Mouse (Mus musculus): ENCODE measurements around the gene Gm49510.

Gene Gm49510

DNA sequence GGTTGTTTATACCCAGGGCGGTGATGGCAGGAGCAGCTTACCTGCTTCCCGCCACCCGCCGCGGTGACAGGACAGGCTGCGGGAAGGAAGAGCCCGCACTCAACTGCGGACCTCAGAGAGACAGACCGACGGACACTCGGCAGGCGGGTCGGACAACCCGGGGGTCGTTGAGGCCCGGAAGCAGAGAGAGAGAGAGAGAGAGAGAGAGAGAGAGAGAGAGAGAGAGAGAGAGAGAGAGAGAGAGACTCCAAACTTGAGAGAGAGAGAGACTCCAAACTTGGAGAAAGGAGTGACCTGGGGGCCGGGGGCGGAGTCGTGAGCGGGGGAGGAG is at the start of gene Gm49510:
Gene Gm49510, plus strand, starts transcription at position 259 of the 331 bp plus-strand sequence.
- peak in 1 of 2 experiments; percentile 37 for DNase-seq

DNA sequence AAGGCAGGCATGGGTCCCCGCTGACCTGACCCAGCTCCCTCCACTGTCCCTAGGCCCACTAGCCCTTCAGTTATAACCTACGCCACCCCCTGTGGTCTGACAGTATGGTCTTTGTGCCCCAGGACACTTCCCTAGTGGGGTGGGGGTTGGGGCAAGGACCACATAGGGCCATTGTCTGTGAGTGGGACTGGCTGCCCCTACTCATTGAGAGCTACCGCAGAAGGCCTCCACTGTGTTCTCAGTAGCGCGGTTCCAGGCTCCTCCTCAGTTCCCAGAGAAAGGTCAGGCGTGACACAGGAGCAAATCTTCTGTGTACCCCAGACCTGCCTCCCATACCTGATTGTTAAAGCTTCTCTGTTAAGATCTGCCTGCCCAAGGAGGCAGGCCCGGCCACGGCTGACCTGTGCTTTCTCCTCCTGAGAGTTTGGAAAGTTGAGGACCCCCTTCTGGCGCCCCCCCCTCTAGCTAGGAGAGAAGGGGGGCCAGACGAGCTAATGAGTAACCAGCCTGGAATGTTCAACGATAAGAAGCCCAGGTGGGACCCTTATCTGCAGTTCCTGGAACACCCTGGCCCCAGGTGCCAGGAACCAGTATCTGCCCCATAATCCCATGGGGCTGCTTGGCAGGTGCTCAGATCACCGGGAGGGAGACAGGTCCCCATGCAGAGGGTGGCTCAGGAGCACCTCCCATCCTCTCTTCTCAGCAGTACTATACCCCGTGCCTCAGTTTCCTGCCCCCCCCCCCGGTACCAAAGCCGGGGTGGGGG is 49.2 kb upstream of the Gm49510 start:
- no peak for DNase-seq

- no peak for DNase-seq
These were observed 48.5 kb upstream of the Gm49510 start for GRCm38 (mm10) chr15:78850944-78851343.

DNA sequence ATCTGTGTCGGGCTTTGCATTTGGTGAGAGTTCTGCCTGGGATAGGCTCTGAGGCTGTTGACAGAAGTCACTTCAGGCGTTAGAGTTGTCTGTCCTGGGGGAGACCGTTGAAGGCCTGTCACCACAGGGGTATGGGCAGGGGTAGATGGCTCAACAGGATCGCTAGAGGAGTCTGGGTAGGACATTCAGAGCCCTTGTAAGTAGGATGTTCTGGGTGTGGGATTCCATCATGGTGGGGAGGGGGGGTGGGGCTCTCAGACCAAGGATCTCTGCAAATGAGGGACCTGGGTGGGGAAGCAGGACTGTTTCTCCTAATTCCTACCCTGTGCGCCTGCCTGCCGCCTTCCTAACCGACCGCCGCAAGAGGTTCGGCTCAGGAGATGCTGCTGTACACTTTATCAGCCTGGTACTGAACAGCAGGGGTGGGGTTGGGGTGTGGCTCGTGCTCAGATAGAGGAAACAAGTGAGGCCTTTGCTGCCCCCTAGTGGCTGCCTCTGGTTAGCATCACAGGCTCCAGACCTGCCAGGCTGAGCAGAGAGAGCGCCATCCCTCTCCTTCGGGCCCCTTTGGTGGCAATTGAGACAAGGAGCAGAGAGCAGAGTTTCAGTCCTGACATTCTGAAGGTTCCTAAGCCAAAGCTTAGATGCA is 47.8 kb upstream of the Gm49510 start:
- peak; percentile 94 to 97 for DNase-seq

DNA sequence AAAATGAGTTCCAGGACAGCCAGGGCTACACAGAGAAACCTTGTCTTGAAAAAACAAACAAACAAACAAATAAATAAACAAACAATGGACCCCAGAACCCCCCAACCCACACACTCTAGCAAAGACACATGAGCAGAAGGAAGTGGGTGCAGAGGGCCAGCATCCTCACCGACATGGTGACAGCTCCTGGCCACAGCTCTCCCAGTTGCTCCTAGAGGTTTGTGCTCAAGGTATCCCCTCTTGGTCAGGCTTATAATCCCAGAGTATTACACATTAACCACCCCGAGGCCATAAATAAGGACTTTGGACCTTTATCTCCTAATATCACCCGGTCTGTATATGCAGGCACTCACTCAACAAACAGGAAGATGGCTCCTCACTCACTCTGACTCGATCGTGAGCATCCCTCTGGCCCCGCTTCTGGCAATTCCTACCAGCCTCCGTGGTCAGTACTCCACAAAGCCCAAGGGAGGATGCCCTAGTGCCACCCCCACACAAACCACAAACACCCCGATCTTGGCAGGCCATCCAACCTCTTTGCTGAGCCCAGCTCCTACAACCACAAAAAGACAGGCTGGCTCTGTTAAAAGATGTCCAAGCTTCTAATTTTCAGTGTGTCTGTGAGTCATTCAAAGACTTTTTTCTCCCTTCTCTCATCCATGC is 44.0 kb upstream of the Gm49510 start, which contains the start of gene Lgals2:
Gene Lgals2, minus strand, starts transcription at position 227 of the 663 bp plus-strand sequence.
- no peak for DNase-seq

DNA sequence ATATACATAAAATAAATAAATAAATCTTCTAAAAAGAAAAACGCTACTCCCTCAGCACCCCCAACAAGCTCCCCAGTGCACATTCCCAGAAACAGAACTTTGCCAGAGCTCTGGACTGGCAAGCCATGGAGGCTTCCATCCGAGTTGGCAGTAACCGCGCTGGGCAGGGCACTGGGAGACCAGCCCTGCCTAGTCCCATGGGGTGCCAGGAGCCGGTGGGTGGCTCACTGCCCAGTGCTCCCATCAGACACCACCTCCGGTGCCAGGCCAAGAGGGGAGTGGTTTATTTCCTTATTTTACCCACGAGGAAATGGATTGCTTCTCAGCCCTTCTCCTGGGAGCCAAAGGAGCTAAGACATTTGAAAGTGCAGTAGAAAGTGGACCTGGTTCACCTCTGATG is 42.5 kb upstream of the Gm49510 start:
- DNase-seq, result no peak

DNA sequence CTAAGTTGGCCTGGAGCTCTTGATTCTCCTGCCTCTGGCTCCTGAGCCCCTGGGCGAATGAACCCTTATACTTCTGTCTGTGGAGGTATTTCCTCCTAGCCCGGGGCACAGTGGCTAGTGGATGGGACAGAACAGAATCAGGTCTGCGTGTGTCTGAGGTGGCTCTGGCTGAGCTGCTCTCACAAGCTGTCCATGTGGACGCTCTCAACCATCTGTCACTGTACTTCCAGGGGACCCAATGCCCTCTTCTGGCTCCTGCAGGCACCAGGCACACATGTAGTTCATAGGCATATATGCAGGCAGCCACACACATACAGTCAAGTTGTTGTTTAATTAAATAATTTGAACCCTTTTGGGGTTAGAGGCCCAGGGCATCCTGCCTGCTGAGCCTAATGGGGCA is 40.2 kb upstream of the Gm49510 start:
- DNase-seq, result no peak

DNA sequence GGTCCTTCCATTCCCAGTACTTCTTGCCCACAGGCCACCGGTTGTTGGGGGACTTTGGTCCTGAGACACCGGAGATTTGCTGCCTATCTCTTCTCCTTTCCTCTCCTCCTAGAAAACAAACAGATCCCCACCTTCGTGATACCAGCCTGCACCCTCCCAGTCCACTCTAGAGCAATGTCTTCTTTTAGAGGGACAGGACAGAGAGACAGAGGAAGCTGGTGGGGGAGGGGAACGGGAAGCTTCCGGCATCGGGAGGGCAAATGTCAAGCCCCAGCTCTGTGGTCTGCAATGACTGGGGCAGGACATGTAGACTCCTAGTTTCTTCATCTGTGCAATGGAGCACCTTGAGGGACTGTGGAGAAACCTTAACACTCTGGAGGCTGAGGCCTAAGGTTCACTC is 39.8 kb upstream of the Gm49510 start:
- peak in 1 of 2 experiments; percentile 62 for DNase-seq

GRCm38 (mm10) chr15:78862280-78862679 is 37.2 kb upstream of the Gm49510 start:
- no peak for DNase-seq

DNA sequence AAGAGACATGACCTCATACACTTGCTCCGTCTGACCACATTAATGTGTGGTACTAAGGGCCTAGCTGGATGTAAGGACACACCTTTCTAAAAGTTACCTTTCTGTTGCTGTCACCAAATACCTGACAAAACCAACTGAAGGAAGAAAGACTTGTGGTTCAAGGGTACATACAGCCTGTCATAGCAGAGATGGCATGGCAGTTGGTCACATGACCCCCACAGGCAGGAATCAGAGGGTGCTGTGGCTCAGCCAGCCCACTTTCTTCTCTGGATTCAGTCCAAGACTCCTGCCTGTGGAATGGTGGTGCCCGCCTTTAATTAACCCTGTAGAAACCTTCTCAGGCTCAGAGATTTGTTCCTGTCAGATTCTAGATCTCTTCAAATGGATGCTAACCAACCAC is 36.3 kb upstream of the Gm49510 start:
- no peak for DNase-seq

DNA sequence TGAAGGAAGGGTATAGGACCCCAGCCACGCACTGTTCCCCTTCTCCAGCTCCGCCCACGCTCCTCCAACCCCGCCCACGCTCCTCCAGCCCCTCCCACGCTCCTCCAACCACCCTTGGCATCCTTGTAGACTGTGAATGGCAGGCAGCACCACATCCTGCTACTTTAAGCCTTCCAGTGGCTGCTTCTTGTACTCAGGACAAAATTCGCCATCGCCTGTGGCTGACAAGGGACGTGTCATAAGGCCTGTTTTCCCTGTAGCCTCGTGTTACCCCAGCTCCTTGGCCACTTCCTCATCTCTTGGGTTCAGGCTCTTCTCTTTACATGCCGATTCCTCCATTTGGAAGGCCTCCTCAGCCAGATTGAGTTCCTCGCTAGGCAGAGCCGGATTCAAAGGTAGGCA is 35.6 kb upstream of the Gm49510 start:
- DNase-seq, result peak in 1 of 2 experiments; percentile 48

DNA sequence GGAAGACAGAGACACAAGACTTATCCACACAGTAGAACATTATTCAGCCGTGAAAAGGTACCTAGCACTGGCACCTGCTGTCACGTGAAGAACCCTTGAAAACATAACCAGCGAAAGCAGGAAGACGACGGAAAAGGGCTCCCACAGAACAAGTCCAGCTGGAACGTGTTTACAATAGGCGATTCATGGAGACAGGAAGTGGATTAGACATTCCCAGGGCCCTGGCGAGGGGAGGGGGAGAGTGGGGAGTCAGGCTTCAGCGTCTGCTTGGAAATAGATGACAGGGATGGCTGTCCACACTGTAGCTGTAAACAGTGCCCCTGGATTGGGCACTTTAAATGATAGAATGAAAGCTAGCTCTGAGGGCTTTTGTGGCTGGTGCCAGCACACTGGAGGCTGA is 31.1 kb upstream of the Gm49510 start:
- DNase-seq, result peak; percentile 68 to 72

DNA sequence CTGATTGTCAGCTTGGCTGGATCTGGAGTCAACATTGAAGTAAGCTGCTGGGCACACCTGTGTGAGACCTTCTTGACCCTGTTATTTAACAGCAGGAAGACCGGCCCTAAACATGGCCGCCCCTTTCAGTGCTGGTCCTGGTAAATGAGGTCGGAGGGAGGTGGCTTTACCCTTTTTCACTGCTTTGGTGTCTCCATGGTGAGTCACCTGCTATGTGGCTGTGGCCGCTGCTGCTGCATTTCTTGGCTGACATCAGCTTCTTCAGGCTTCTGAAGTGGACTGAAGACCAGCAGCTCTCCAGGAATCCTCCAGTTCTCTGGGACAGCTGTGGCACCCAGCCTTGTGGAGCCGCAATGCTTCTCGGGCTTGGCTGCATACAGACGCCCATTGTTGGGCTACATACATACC is 30.6 kb upstream of the Gm49510 start:
- DNase-seq, result no peak

DNA sequence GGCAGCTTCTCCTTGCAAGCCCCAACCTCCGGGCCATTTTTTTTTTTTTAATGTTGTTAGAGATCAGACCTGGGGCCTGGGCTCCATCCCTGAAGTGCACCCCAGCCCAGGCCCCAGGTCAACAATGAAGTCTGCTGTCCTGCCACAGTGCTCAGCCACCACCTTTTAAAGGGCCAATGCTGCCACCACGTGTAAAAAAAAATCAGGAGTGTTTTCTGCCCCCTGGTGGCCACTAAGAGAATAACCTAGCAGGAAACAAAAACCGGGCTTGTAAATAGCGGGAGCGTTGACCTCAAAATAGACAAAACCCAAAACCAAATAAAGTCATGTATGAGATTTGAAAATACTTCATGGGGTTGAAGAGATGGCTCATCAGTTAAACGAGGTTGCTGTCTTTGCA is 29.7 kb upstream of the Gm49510 start:
- peak; percentile 57 to 75 for DNase-seq

DNA sequence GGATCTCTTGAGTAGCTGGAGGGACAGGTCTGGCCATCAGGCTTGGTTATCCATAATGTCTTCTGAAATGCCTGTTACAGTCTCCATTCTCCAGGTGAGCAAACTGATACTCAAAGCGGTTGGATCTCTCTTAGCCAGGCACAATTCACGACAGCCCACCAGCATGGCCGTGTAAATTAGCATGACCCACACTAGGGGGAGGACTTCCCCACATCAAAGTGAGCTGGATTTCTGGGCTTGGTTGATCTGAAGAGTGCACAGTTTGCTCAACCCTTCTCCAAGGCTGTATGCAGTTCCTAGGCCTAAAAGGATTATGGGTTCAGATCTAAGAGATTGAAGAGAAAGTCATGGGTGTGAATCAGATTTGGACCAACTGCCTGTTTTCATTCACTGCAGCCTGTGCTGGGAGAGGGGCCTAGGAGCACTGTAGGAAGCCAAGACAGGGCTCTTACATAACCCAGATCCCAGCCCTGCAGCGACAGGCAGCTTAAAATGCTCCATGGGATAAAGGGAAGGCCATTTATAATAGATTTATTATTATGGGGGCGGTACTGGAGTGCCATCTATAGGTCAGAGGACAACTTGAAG is 27.4 kb upstream of the Gm49510 start:
- no peak for DNase-seq

DNA sequence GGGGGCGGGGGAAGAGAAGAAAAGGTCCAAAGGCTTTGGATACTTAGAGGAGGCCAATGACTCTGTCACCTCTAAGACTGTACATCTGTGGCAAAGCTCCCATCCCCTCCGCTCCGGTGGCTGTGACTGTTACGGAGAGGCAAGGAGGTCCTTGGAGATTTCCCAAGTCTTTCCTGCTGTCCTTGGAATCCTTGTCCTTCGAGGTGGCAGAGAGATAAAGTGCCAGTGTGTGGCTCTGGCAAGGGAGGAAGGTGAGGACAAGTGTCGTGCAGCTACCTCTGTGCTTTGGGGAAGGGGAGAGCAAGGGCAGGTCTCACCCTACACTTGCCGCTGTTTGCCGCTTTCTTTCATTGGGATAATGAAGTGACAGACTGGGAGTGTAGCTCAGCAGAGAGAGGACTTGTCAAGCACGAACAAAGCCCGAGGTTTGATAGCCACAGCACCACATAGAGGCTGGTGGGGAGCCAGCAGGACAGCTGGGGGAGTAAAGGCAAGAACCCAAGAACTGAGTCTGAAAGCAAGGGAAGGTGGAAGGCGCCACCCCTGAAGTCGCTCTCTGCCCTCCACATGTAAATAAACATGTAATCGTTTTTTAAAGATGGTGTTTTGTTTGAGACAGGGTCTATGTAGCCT is 25.5 kb upstream of the Gm49510 start:
- no peak for DNase-seq

GRCm38 (mm10) chr15:78874989-78875388 is 24.5 kb upstream of the Gm49510 start:
- no peak for DNase-seq

DNA sequence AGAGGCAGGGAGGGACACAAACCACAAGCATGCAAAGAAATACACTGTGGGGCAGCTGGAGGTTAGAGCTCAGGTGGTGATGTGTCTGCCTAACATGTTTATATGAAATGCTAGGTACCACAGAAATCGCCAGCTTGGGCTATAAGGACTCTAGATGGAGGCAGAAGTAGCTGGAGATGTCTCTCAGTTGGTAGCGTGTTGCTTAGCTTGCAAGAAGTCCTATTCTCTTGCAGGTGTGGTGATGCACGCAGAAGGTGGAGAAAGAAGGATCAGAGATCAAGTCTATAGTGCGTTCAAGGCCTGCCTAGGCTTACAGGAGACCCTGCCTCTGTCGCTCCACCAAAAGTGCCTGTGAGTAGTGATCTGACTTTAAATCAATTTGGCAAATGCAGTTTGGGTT is 23.9 kb upstream of the Gm49510 start:
- DNase-seq, result no peak

DNA sequence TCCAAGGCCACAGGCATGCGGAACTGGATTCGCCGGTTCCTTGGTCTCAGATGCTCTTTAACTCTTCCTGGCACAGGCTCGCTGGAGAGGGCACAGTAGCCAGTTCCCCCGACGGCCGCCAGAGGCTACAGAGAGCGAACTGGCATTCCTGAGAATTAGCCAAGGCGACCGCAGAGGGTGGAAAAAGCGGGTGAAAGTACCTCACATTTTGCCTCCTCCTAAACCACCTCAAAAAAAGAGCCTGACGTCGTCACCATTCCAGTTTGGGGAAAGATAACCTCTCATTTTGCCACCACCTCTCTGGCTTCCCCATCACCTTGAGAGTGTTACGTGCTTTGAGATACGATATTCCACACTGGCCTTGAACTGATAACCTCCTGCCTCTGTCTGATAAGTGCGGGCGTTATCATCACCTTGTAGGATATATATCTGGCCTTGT is 23.2 kb upstream of the Gm49510 start:
- peak; percentile 92 to 93 for DNase-seq

GRCm38 (mm10) chr15:78876991-78877809 is 22.3 kb upstream of the Gm49510 start, which contains the start of gene Gga1:
Gene Gga1 (plus strand): TSS chr15:78877190.
- DNase-seq, result peak; percentile 95 to 97

DNA sequence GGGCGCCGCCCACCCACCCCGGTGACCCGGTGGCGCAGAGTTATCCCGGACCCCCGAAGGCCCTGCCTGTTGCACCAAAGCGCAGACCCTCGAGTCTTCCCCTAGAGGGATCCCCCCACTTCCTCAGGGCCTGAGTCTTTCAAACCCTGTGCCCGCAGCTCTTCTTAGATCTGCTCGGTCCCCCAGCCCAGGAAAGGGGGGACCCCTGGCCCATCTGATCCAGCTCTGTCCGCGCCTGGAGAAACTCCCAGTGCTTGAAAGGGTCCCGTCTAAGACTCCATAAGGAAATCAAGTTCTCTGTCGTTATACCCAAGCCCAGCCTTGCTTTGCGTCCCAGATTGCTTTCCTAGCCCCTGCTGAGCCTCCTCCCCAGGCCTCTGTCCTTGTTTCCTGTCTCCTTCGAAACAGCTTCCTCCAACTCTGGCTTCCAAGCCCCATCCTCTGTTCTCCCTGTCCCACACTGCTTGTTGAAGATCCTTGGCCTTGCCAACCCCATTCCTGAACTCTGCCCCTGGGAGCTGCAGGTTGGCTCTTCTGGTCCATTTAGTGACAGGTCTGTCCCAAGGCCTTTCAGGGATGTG is 21.6 kb upstream of the Gm49510 start:
- peak; percentile 30 to 56 for DNase-seq

Measured in kidney, postnatal 36 days (tissue).